In genomic region chr9:116148809-116149208, GRCm38 (mm10) we compare ENCODE assay signal across 15 mouse cellular contexts.
"Had no signal": no experiment of that assay in that cellular context is flagged by ENCODE, and none has a peak within 500 bp of the region (broad histone marks: within the 10 kb centered on the region; RNA-seq: fewer than 3 reads in every experiment).

No protein-coding gene starts in this region.

- H3K27ac ChIP-seq: left cerebral cortex, adult 2 months; liver, embryonic 13.5 days; lung, embryonic 15.5 days; macrophage; midbrain, embryonic 12.5 days; stomach, postnatal 0 days had no signal

- ATAC-seq: intestine, embryonic 16.5 days; liver, postnatal 0 days; midbrain, embryonic 16.5 days had no signal

- H3K4me3 ChIP-seq: left cerebral cortex, adult 2 months; liver, embryonic 13.5 days; lung, embryonic 15.5 days; megakaryocyte, embryonic 14.5 days; midbrain, embryonic 12.5 days had no signal

- DNase-seq: kidney, adult 8-10 months; liver; liver, embryonic 13.5 days; liver, postnatal 0 days; lung, postnatal 14 days; right cerebral cortex, postnatal 25 days; thymus, postnatal 4 days had no signal

- H3K27me3 ChIP-seq: liver, embryonic 13.5 days; lung, embryonic 15.5 days; megakaryocyte, embryonic 14.5 days; midbrain, embryonic 12.5 days had no signal

- H3K36me3 ChIP-seq: liver, embryonic 13.5 days; midbrain, embryonic 12.5 days had no signal

- H3K9ac ChIP-seq: liver, embryonic 13.5 days; liver, postnatal 0 days; lung, embryonic 15.5 days; midbrain, embryonic 12.5 days had no signal

- H3K9me3 ChIP-seq: liver, embryonic 13.5 days; lung, embryonic 15.5 days; megakaryocyte, embryonic 14.5 days; midbrain, embryonic 12.5 days had no signal

- H3K4me2 ChIP-seq: liver, embryonic 13.5 days; lung, embryonic 15.5 days; midbrain, embryonic 12.5 days had no signal
